Mouse (Mus musculus): ENCODE data around the gene Zbtb7a. TPM values are rescaled to one million over a fixed set of nuclear protein-coding genes. Genes with fewer than 3 reads are reported as not detected.

Gene Zbtb7a
- polyA plus RNA-seq, 1 experiment from 2014 or later = 25.0 TPM

DNA sequence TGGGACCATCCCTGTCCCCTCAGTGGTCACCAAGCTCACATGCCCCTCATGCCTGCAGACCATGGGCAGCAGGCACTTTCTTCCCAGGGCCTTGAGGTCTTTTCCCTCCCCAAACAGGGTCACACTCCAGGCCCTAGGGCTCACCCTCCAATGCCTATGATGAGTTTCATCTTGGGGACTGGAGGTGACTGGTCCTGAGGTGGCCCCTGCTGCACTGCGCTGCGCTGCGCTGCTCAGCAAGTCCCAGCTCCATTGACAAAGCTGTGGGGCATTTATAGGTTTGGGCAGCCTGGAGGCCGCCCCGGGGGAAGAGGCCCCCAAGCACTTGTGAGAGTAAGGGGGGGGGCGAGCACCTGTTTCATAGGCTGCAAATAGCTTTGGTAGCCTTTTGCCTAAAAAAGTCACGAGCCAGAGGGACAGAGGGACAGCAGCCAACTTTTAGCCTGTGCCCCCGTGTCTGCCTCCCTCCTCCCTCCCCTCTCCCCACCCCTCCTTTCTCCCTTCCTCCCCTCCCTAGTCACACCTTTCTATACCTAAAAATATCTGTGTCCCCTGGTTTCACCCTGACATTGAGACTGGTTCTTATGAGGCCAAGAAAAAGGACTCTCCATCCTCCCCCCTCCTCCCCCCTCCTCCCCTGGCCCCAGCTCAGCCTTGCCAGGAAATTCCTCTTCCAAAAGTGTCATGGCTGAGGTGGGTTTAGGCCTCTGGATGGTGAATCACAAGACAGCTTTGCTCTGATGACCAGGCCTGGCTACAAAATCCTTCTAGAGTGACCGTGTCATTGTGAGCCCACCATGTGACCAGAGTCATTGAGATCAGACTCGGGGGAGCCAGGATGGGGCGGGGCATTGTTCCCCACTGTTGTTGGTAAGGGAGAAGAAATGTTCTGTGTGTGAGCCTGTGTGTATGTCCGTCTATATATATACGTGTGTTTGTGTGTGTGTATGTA lies 67.1 kb downstream of the Zbtb7a start, which contains the start of gene Nmrk2:
Gene Nmrk2, minus strand, starts transcription at position 245 of the 952 bp plus-strand sequence.
- TF ChIP-seq CTCF (IDR thresholded peaks at IDR 0.05; ENCODE audit: low read depth) = no peak
- H3K9me3 ChIP-seq (ENCODE audit: low read depth, low read length) = no peaks in the 10 kb centered on the region
- H3K4me1 ChIP-seq (ENCODE audit: insufficient read depth) = no peaks in the 10 kb centered on the region
- 57% methylated on average over 13 of the region's 13 CpGs for WGBS
- no peak within 1 kb of the TSS for H3K4me2 ChIP-seq
- DNase-seq (no peak), ATAC-seq (ENCODE audit: insufficient read depth) (no peak)
- H3K36me3 ChIP-seq (ENCODE audit: insufficient read depth) = no peaks in the 10 kb centered on the region
- H3K4me3 ChIP-seq (ENCODE audit: low read depth, low read length) = no peak within 1 kb of the TSS
- H3K27me3 ChIP-seq (ENCODE audit: insufficient read depth, low read length) = no peaks in the 10 kb centered on the region
- no peak within 1 kb of the TSS for H3K9ac ChIP-seq
- no peak within 1 kb of the TSS; the same call in 1 of the 2 replicates for H3K27ac ChIP-seq (ENCODE audit: low read depth)

Small RNA genes within 50 kb of the gene (microRNA-seq; reads per million reads assigned to microRNA genes)
- not detected for gene Mir5615-1 (ENCODE audit: borderline number of aligned reads)
- not detected for gene Mir5615-2 (ENCODE audit: borderline number of aligned reads)

Other genes with a start within 250 kb of the Zbtb7a start
- gene Timm13, start 234.3 kb upstream of the Zbtb7a start, polyA plus RNA-seq (2014; fragmentation: Nextera tagmentation; extraction: Ambion mirVana) = 315 and 321 TPM in 2 replicates
- 22.9 and 24.4 TPM in 2 replicates for gene Lmnb2, start 217.0 kb upstream of the Zbtb7a start, polyA plus RNA-seq (2014; fragmentation: Nextera tagmentation; extraction: Ambion mirVana)
- gene Gadd45b, start 205.1 kb upstream of the Zbtb7a start, polyA plus RNA-seq (2014; fragmentation: Nextera tagmentation; extraction: Ambion mirVana) = 18.3 and 24.6 TPM in 2 replicates
- 4.5 and 5.7 TPM in 2 replicates for gene Gng7, start 120.3 kb upstream of the Zbtb7a start, polyA plus RNA-seq (2014; fragmentation: Nextera tagmentation; extraction: Ambion mirVana)
- 0.08 and 0.09 TPM in 2 replicates for gene Diras1, start 109.6 kb upstream of the Zbtb7a start, polyA plus RNA-seq (2014; fragmentation: Nextera tagmentation; extraction: Ambion mirVana)
- gene Slc39a3, start 97.8 kb upstream of the Zbtb7a start, polyA plus RNA-seq (2014; fragmentation: Nextera tagmentation; extraction: Ambion mirVana) = 11.7 and 15.2 TPM in 2 replicates
- gene Sgta, start 75.0 kb upstream of the Zbtb7a start, polyA plus RNA-seq (2014; fragmentation: Nextera tagmentation; extraction: Ambion mirVana) = 172 and 186 TPM in 2 replicates
- gene Thop1, start 65.2 kb upstream of the Zbtb7a start, polyA plus RNA-seq (2014; fragmentation: Nextera tagmentation; extraction: Ambion mirVana) = 48.1 and 55.9 TPM in 2 replicates
- gene Creb3l3, start 36.3 kb upstream of the Zbtb7a start, polyA plus RNA-seq (2014; fragmentation: Nextera tagmentation; extraction: Ambion mirVana) = 0.41 and 0.58 TPM in 2 replicates
- gene Map2k2, start 29.3 kb upstream of the Zbtb7a start, polyA plus RNA-seq (2014; fragmentation: Nextera tagmentation; extraction: Ambion mirVana) = 180 and 199 TPM in 2 replicates
- gene Pias4, start 32.7 kb downstream of the Zbtb7a start, polyA plus RNA-seq (2014; fragmentation: Nextera tagmentation; extraction: Ambion mirVana) = 38.7 and 47.9 TPM in 2 replicates
- 481 and 493 TPM in 2 replicates for gene Eef2, start 41.4 kb downstream of the Zbtb7a start, polyA plus RNA-seq (2014; fragmentation: Nextera tagmentation; extraction: Ambion mirVana)
- 52.6 and 55.8 TPM in 2 replicates for gene Dapk3, start 47.8 kb downstream of the Zbtb7a start, polyA plus RNA-seq (2014; fragmentation: Nextera tagmentation; extraction: Ambion mirVana)
- gene 4930442H23Rik, start 48.6 kb downstream of the Zbtb7a start, polyA plus RNA-seq (2014; fragmentation: Nextera tagmentation; extraction: Ambion mirVana) = not detected in 2 replicates
- 0.23 TPM in 1 of 2 replicates, not detected in the other for gene Nmrk2, start 66.8 kb downstream of the Zbtb7a start, polyA plus RNA-seq (2014; fragmentation: Nextera tagmentation; extraction: Ambion mirVana)
- gene Atcay, start 95.6 kb downstream of the Zbtb7a start, polyA plus RNA-seq (2014; fragmentation: Nextera tagmentation; extraction: Ambion mirVana) = not detected in 2 replicates
- gene Zfr2, start 97.9 kb downstream of the Zbtb7a start, polyA plus RNA-seq (2014; fragmentation: Nextera tagmentation; extraction: Ambion mirVana) = 3.4 and 3.6 TPM in 2 replicates
- 2.0 and 2.9 TPM in 2 replicates for gene Matk, start 117.7 kb downstream of the Zbtb7a start, polyA plus RNA-seq (2014; fragmentation: Nextera tagmentation; extraction: Ambion mirVana)
- gene Mrpl54, start 131.7 kb downstream of the Zbtb7a start, polyA plus RNA-seq (2014; fragmentation: Nextera tagmentation; extraction: Ambion mirVana) = 222 and 223 TPM in 2 replicates
- 50.4 and 50.8 TPM in 2 replicates for gene Apba3, start 131.7 kb downstream of the Zbtb7a start, polyA plus RNA-seq (2014; fragmentation: Nextera tagmentation; extraction: Ambion mirVana)
- gene Tjp3, start 156.4 kb downstream of the Zbtb7a start, polyA plus RNA-seq (2014; fragmentation: Nextera tagmentation; extraction: Ambion mirVana) = 15.3 and 17.2 TPM in 2 replicates
- gene Pip5k1c, start 157.7 kb downstream of the Zbtb7a start, polyA plus RNA-seq (2014; fragmentation: Nextera tagmentation; extraction: Ambion mirVana) = 50.8 and 58.6 TPM in 2 replicates
- 34.3 and 42.9 TPM in 2 replicates for gene Cactin, start 185.9 kb downstream of the Zbtb7a start, polyA plus RNA-seq (2014; fragmentation: Nextera tagmentation; extraction: Ambion mirVana)
- gene Tbxa2r, start 193.5 kb downstream of the Zbtb7a start, polyA plus RNA-seq (2014; fragmentation: Nextera tagmentation; extraction: Ambion mirVana) = 13.6 and 15.0 TPM in 2 replicates
- 0.05 and 0.08 TPM in 2 replicates for gene Gipc3, start 208.0 kb downstream of the Zbtb7a start, polyA plus RNA-seq (2014; fragmentation: Nextera tagmentation; extraction: Ambion mirVana)
- 98.7 and 105 TPM in 2 replicates for gene Hmg20b, start 215.3 kb downstream of the Zbtb7a start, polyA plus RNA-seq (2014; fragmentation: Nextera tagmentation; extraction: Ambion mirVana)
- 7.7 and 8.5 TPM in 2 replicates for gene Mfsd12, start 222.3 kb downstream of the Zbtb7a start, polyA plus RNA-seq (2014; fragmentation: Nextera tagmentation; extraction: Ambion mirVana)
- gene 4930404N11Rik, start 230.6 kb downstream of the Zbtb7a start, polyA plus RNA-seq (2014; fragmentation: Nextera tagmentation; extraction: Ambion mirVana) = 0.65 and 0.92 TPM in 2 replicates
- 109 and 116 TPM in 2 replicates for gene Fzr1, start 243.3 kb downstream of the Zbtb7a start, polyA plus RNA-seq (2014; fragmentation: Nextera tagmentation; extraction: Ambion mirVana)
- 57.5 and 67.0 TPM in 2 replicates for gene Dohh, start 249.2 kb downstream of the Zbtb7a start, polyA plus RNA-seq (2014; fragmentation: Nextera tagmentation; extraction: Ambion mirVana)
- gene Gm48551, start 249.2 kb downstream of the Zbtb7a start, polyA plus RNA-seq (2014; fragmentation: Nextera tagmentation; extraction: Ambion mirVana) = 2.8 and 3.8 TPM in 2 replicates